Mouse (Mus musculus): ENCODE results near the gene Pax7.

DNA sequence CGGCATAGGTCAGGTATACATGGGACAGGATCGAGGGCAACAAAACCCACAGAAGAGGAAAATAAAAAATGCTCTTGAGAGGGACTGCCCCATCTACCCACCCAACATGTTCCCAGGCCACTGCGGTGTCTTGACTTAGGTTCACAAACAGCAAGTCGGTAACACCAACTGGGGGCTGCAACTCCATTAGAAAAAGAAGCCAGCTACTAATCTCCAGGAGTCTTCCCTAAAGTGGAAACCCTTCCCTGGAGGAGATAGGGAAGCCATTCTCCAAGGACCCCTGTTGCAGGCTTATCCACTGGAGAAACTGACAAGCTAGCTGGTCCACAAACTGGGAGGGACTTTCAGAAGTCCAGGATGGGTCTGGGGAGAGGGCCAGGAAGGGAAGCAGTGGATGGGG lies 21.4 kb downstream of the Pax7 start:
- TF ChIP-seq EP300 (IDR thresholded peaks at IDR 0.05) (no peak), CTCF (IDR thresholded peaks at IDR 0.05) (no peak)

Measured in lung, postnatal 0 days (tissue).